Comparison of ENCODE assay signal across 9 mouse cellular contexts in the genomic region with DNA sequence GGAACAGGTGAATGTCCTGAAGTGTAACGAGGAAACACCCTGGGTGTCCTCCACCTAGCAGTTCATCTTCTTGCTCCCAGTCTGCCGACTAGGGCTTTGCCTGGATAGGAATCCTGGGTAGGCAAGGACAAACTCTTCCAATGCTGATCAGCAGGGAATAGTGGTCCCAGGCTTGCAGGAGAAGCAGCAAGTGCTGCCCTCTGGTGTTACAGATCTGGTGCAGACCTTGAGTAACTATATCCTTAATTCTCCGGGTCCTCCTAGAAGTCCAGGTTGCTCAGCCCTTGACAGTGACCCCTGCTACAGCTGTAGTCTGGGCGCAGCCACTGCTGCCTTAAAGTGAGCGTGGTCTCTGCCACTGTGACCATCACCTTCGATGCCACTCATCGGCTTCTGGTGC. TPM values are rescaled to one million over a fixed set of nuclear protein-coding genes. Genes with fewer than 3 reads are reported as not detected.
DNase-seq lines count a peak whose midpoint lies in the region; ATAC-seq and TF ChIP-seq lines count a peak whose summit lies in the region.
"Had no signal": no experiment of that assay in that cellular context is flagged by ENCODE, and none has a peak within 500 bp of the region (broad histone marks: within the 10 kb centered on the region; RNA-seq: fewer than 3 reads in every experiment).

No protein-coding gene starts in this region.

- 0 out of 2 replicates have a peak, but pooled peaks cover 3% of the 10 kb centered on the region for H3K27me3 ChIP-seq in embryonic facial prominence, embryonic 12.5 days
- H3K27me3 ChIP-seq in hindbrain, embryonic 11.5 days (ENCODE audit: control insufficient read depth, insufficient read depth, low read length), result no peaks in the 10 kb centered on the region
- no peaks in the 10 kb centered on the region for H3K27me3 ChIP-seq in midbrain, embryonic 14.5 days (ENCODE audit: control insufficient read depth, insufficient read depth, low read length)

- peak; percentile 81 for TF ChIP-seq CTCF in left cerebral cortex, adult 2 months (IDR thresholded peaks at IDR 0.05)

- intact Hi-C loops in left cerebral cortex, adult 2 months (cut with DNase I), result loop anchor here (5.0 kb wide), 1 partner anchor 78 kb away; no protein-coding TSS in a partner anchor

- peak; percentile 36 to 53 for DNase-seq in adrenal gland, adult 18-20 months (ENCODE audit: low spot score in 2 of 2)
- DNase-seq in adrenal gland, adult 8-10 months, result no peak
- peak; percentile 75 for DNase-seq in adrenal gland, postnatal 14 days
- peak; percentile 80 for DNase-seq in hindbrain, embryonic 11.5 days (ENCODE audit: low spot score)
- DNase-seq in left cerebral cortex, adult 2 months (ENCODE audit: extremely low spot score in 1 of 2, low spot score in 2 of 2), result peak; percentile 65 to 74
- DNase-seq in midbrain, embryonic 14.5 days, result peak; percentile 91
- DNase-seq in thymus, postnatal 14 days, result no peak

- H3K27ac ChIP-seq in embryonic facial prominence, embryonic 12.5 days, result no peak overlapping the region
- H3K27ac ChIP-seq in hindbrain, embryonic 11.5 days (ENCODE audit: low read depth, low read length), result no peak overlapping the region
- H3K27ac ChIP-seq in left cerebral cortex, adult 2 months, result no peak overlapping the region
- H3K27ac ChIP-seq in midbrain, embryonic 14.5 days (replicated peaks; ENCODE audit: low read depth, low read length), result no peak overlapping the region
- H3K27ac ChIP-seq: heart, embryonic 13.5 days had no signal

- H3K4me1 ChIP-seq in embryonic facial prominence, embryonic 12.5 days, result no peaks in the 10 kb centered on the region
- H3K4me1 ChIP-seq in hindbrain, embryonic 11.5 days (replicated peaks; ENCODE audit: control insufficient read depth, insufficient read depth, low read length), result no peaks in the 10 kb centered on the region
- no peaks in the 10 kb centered on the region for H3K4me1 ChIP-seq in midbrain, embryonic 14.5 days (ENCODE audit: control insufficient read depth, insufficient read depth, low read length)
- H3K4me1 ChIP-seq: heart, embryonic 13.5 days had no signal

- 0 out of 2 replicates have a peak, but pooled peaks have one; percentile 41 for ATAC-seq in embryonic facial prominence, embryonic 12.5 days (ENCODE audit: insufficient number of reproducible peaks, insufficient read depth, low FRiP score, low TSS enrichment)
- no peak for ATAC-seq in hindbrain, embryonic 11.5 days (ENCODE audit: low FRiP score)
- ATAC-seq in midbrain, embryonic 14.5 days (ENCODE audit: low FRiP score, low TSS enrichment), result peak; percentile 43; the same call in 1 of the 2 replicates

- WGBS in embryonic facial prominence, embryonic 12.5 days, result 30% methylated on average over 7 of the region's 7 CpGs
- WGBS in hindbrain, embryonic 11.5 days, result 36% methylated on average over 7 of the region's 7 CpGs
- WGBS in midbrain, embryonic 14.5 days, result 35% methylated on average over 7 of the region's 7 CpGs

- H3K4me3 ChIP-seq in embryonic facial prominence, embryonic 12.5 days, result no peak overlapping the region
- no peak overlapping the region for H3K4me3 ChIP-seq in hindbrain, embryonic 11.5 days (ENCODE audit: low read depth, low read length)
- H3K4me3 ChIP-seq in left cerebral cortex, adult 2 months, result no peak overlapping the region
- H3K4me3 ChIP-seq in midbrain, embryonic 14.5 days (replicated peaks; ENCODE audit: low read depth, low read length), result no peak overlapping the region
- H3K4me3 ChIP-seq: heart, embryonic 13.5 days had no signal

- H3K4me2 ChIP-seq in embryonic facial prominence, embryonic 12.5 days (replicated peaks), result no peak overlapping the region
- no peak overlapping the region for H3K4me2 ChIP-seq in hindbrain, embryonic 11.5 days (replicated peaks; ENCODE audit: low read depth, low read length)
- no peak overlapping the region for H3K4me2 ChIP-seq in midbrain, embryonic 14.5 days (ENCODE audit: low read length)
- H3K4me2 ChIP-seq: heart, embryonic 13.5 days had no signal

- no peaks in the 10 kb centered on the region for H3K9me3 ChIP-seq in embryonic facial prominence, embryonic 12.5 days
- no peaks in the 10 kb centered on the region for H3K9me3 ChIP-seq in hindbrain, embryonic 11.5 days (ENCODE audit: control insufficient read depth, low read length)
- no peaks in the 10 kb centered on the region for H3K9me3 ChIP-seq in midbrain, embryonic 14.5 days (ENCODE audit: control insufficient read depth, low read length)
- H3K9me3 ChIP-seq: heart, embryonic 13.5 days had no signal

- no peak overlapping the region for H3K9ac ChIP-seq in embryonic facial prominence, embryonic 12.5 days
- no peak overlapping the region for H3K9ac ChIP-seq in hindbrain, embryonic 11.5 days (ENCODE audit: low read depth, low read length)
- no peak overlapping the region for H3K9ac ChIP-seq in midbrain, embryonic 14.5 days (replicated peaks; ENCODE audit: low read length)
- H3K9ac ChIP-seq: heart, embryonic 13.5 days had no signal

- no peaks in the 10 kb centered on the region for H3K36me3 ChIP-seq in embryonic facial prominence, embryonic 12.5 days
- no peaks in the 10 kb centered on the region for H3K36me3 ChIP-seq in hindbrain, embryonic 11.5 days (ENCODE audit: control insufficient read depth, insufficient read depth, low read length)
- no peaks in the 10 kb centered on the region for H3K36me3 ChIP-seq in midbrain, embryonic 14.5 days (ENCODE audit: control insufficient read depth, insufficient read depth, low read length)
- H3K36me3 ChIP-seq: heart, embryonic 13.5 days had no signal

RNA-seq across cellular contexts. Expression of a gene that starts 12.7 kb away (rescaled TPM):
- total RNA-seq in adrenal gland, adult 18-20 months (2021), result 10 to 100 TPM in 1 of 2 experiments, 1 to 10 TPM in 1; 8.1 to 14.7 TPM
- 10 to 100 TPM in 1 of 4 experiments, 1 to 10 TPM in 3; 6.5 to 10.4 (median 7.7) TPM for total RNA-seq in adrenal gland, adult 8-10 months (2022)
- total RNA-seq in adrenal gland, postnatal 14 days (2021), result 3.8 and 3.9 TPM in 2 replicates
- 2.6 and 2.7 TPM in 2 replicates for polyA plus RNA-seq in embryonic facial prominence, embryonic 12.5 days (2016; fragmentation: Nextera tagmentation; extraction: Ambion mirVana)
- 6.5 and 9.4 TPM in 2 replicates for polyA plus RNA-seq in hindbrain, embryonic 11.5 days (2014; fragmentation: Nextera tagmentation; extraction: Ambion mirVana)
- 1 to 10 TPM; 8.1 to 8.2 TPM for total RNA-seq in left cerebral cortex, adult 2 months (2021)
- 3.5 and 6.1 TPM in 2 replicates for polyA plus RNA-seq in midbrain, embryonic 14.5 days (2014; fragmentation: Nextera tagmentation; extraction: Ambion mirVana)

RNA-seq across cellular contexts. Expression of a gene that starts 13.0 kb away (rescaled TPM):
- 1 to 10 TPM; 3.2 to 4.3 TPM for total RNA-seq in adrenal gland, adult 18-20 months (2021)
- 1 to 10 TPM; 4.0 to 6.7 (median 5.4) TPM for total RNA-seq in adrenal gland, adult 8-10 months (2022)
- 2.7 and 3.9 TPM in 2 replicates for total RNA-seq in adrenal gland, postnatal 14 days (2021)
- 0.26 and 0.31 TPM in 2 replicates for polyA plus RNA-seq in embryonic facial prominence, embryonic 12.5 days (2016; fragmentation: Nextera tagmentation; extraction: Ambion mirVana)
- polyA plus RNA-seq in hindbrain, embryonic 11.5 days (2014; fragmentation: Nextera tagmentation; extraction: Ambion mirVana), result 0.52 and 0.54 TPM in 2 replicates
- 100 to 1,000 TPM; 159 to 167 TPM for total RNA-seq in left cerebral cortex, adult 2 months (2021)
- 0.99 and 3.8 TPM in 2 replicates for polyA plus RNA-seq in midbrain, embryonic 14.5 days (2014; fragmentation: Nextera tagmentation; extraction: Ambion mirVana)

RNA-seq across cellular contexts. Expression of a gene that starts 48.2 kb away (rescaled TPM):
- total RNA-seq in adrenal gland, adult 18-20 months (2021), result 10 to 100 TPM; 11.7 to 12.3 TPM
- 10 to 100 TPM; 13.5 to 20.4 (median 17.0) TPM for total RNA-seq in adrenal gland, adult 8-10 months (2022)
- 10.9 and 11.2 TPM in 2 replicates for total RNA-seq in adrenal gland, postnatal 14 days (2021)
- polyA plus RNA-seq in embryonic facial prominence, embryonic 12.5 days (2016; fragmentation: Nextera tagmentation; extraction: Ambion mirVana), result 10.1 and 10.8 TPM in 2 replicates
- 3.4 and 4.4 TPM in 2 replicates for polyA plus RNA-seq in hindbrain, embryonic 11.5 days (2014; fragmentation: Nextera tagmentation; extraction: Ambion mirVana)
- total RNA-seq in left cerebral cortex, adult 2 months (2021), result 10 to 100 TPM; 10.2 to 12.2 TPM
- polyA plus RNA-seq in midbrain, embryonic 14.5 days (2014; fragmentation: Nextera tagmentation; extraction: Ambion mirVana), result 3.5 and 4.1 TPM in 2 replicates

Comparison
In these comparisons a context has a peak if more than half of its experiments do, and no peak if none do; other contexts are left out.
1. DNase-seq: peak in adrenal gland, adult 18-20 months (2 of 2), adrenal gland, postnatal 14 days (single experiment), hindbrain, embryonic 11.5 days (single experiment), left cerebral cortex, adult 2 months (2 of 2) and midbrain, embryonic 14.5 days (single experiment); none in adrenal gland, adult 8-10 months (single experiment) and thymus, postnatal 14 days (single experiment).
2. RNA of a gene that starts 13.0 kb away (total RNA-seq): 159 to 167 TPM in left cerebral cortex, adult 2 months; 4.0 to 6.7 TPM in adrenal gland, adult 8-10 months, 3.2 to 4.3 TPM in adrenal gland, adult 18-20 months and 2.7 to 3.9 TPM in adrenal gland, postnatal 14 days; every median in the first group is over 10 times any median in the second.